Comparison of ENCODE assay signal across 8 mouse cellular contexts in genomic region chr8:123290166-123290565, GRCm38 (mm10). TPM values are rescaled to one million over a fixed set of nuclear protein-coding genes. Genes with fewer than 3 reads are reported as not detected.
DNase-seq lines count a peak whose midpoint lies in the region; ATAC-seq and TF ChIP-seq lines count a peak whose summit lies in the region.

No protein-coding gene starts in this region.

- H3K4me2 ChIP-seq in forebrain, embryonic 11.5 days (ENCODE audit: low read depth, low read length, severe bottlenecking), result no peak overlapping the region
- no peak overlapping the region for H3K4me2 ChIP-seq in liver, embryonic 11.5 days

- no peak overlapping the region for H3K4me3 ChIP-seq in forebrain, embryonic 11.5 days (ENCODE audit: low read depth, low read length)
- H3K4me3 ChIP-seq in forebrain, embryonic 10.5 days, result no peak overlapping the region
- H3K4me3 ChIP-seq in liver, adult 2 months (ENCODE audit: insufficient read depth, low read depth, low read length), result no peak overlapping the region
- no peak overlapping the region for H3K4me3 ChIP-seq in liver, embryonic 11.5 days (ENCODE audit: low read depth, low read length)

- no peaks in the 10 kb centered on the region; the same call in 1 of the 2 replicates for H3K36me3 ChIP-seq in forebrain, embryonic 11.5 days (ENCODE audit: control insufficient read depth, insufficient read depth, low read length)
- H3K36me3 ChIP-seq in forebrain, embryonic 10.5 days (replicated peaks), result peaks cover 97% of the 10 kb centered on the region
- H3K36me3 ChIP-seq in liver, adult 2 months (ENCODE audit: control insufficient read depth, insufficient read depth, low read length), result no peaks in the 10 kb centered on the region
- peaks cover 31% of the 10 kb centered on the region for H3K36me3 ChIP-seq in liver, embryonic 11.5 days (ENCODE audit: control insufficient read depth, insufficient read depth, low read length)

- H3K9me3 ChIP-seq in forebrain, embryonic 11.5 days (ENCODE audit: control insufficient read depth, low read length), result no peaks in the 10 kb centered on the region
- no peaks in the 10 kb centered on the region for H3K9me3 ChIP-seq in forebrain, embryonic 10.5 days
- no peaks in the 10 kb centered on the region for H3K9me3 ChIP-seq in liver, embryonic 11.5 days (ENCODE audit: control insufficient read depth, low read length)

- no peak overlapping the region for H3K27ac ChIP-seq in forebrain, embryonic 11.5 days (ENCODE audit: low read depth, low read length)
- H3K27ac ChIP-seq in forebrain, embryonic 10.5 days, result no peak overlapping the region
- no peak overlapping the region for H3K27ac ChIP-seq in liver, adult 2 months (replicated peaks; ENCODE audit: insufficient read depth, low read depth, low read length)
- H3K27ac ChIP-seq in liver, embryonic 11.5 days (ENCODE audit: low read depth, low read length), result no peak overlapping the region

- peak; percentile 82 for TF ChIP-seq CTCF in liver, adult 2 months (IDR thresholded peaks at IDR 0.05; ENCODE audit: low read depth, low read length)

- no peaks in the 10 kb centered on the region for H3K27me3 ChIP-seq in forebrain, embryonic 11.5 days (ENCODE audit: control insufficient read depth, insufficient read depth, low read length)
- no peaks in the 10 kb centered on the region for H3K27me3 ChIP-seq in forebrain, embryonic 10.5 days (ENCODE audit: poor library complexity, severe bottlenecking)
- H3K27me3 ChIP-seq in liver, adult 2 months (ENCODE audit: control insufficient read depth, insufficient read depth, low read length), result no peaks in the 10 kb centered on the region
- no peaks in the 10 kb centered on the region for H3K27me3 ChIP-seq in liver, embryonic 11.5 days (replicated peaks; ENCODE audit: control insufficient read depth, insufficient read depth, low read length)

- no peaks in the 10 kb centered on the region for H3K4me1 ChIP-seq in forebrain, embryonic 11.5 days (replicated peaks; ENCODE audit: control insufficient read depth, insufficient read depth, low read length)
- H3K4me1 ChIP-seq in forebrain, embryonic 10.5 days, result no peaks in the 10 kb centered on the region
- peaks cover 13% of the 10 kb centered on the region for H3K4me1 ChIP-seq in liver, adult 2 months (ENCODE audit: control insufficient read depth, insufficient read depth, low read length)
- no peaks in the 10 kb centered on the region for H3K4me1 ChIP-seq in liver, embryonic 11.5 days (replicated peaks; ENCODE audit: control insufficient read depth, insufficient read depth, low read length)

- H3K79me2 ChIP-seq in liver, adult 2 months (ENCODE audit: control insufficient read depth, insufficient read depth, low read length), result no peaks in the 10 kb centered on the region

- peak; percentile 66 for DNase-seq in forebrain, embryonic 11.5 days (ENCODE audit: low spot score)
- no peak for DNase-seq in forebrain, embryonic 10.5 days (ENCODE audit: extremely low spot score, low spot score)
- peak; percentile 56 for DNase-seq in liver, adult 2 months (ENCODE audit: extremely low read depth, low read depth, low spot score)
- DNase-seq in liver, embryonic 11.5 days (ENCODE audit: low spot score), result no peak
- DNase-seq in NIH3T3 (ENCODE audit: low read depth), result peak; percentile 73
- DNase-seq in kidney, postnatal 14 days, result peak; percentile 21
- DNase-seq in retina, postnatal 1 day, result peak; percentile 48

- no peak overlapping the region for H3K9ac ChIP-seq in forebrain, embryonic 11.5 days (ENCODE audit: low read length)
- no peak overlapping the region for H3K9ac ChIP-seq in liver, adult 2 months (ENCODE audit: low read depth, low read length)
- H3K9ac ChIP-seq in liver, embryonic 11.5 days (ENCODE audit: low read depth, low read length), result no peak overlapping the region

- TF ChIP-seq POLR2A in liver, adult 2 months (IDR thresholded peaks at IDR 0.05; ENCODE audit: extremely low read depth, insufficient read depth, low read length), result no peak

- no peak for ATAC-seq in forebrain, embryonic 11.5 days (replicated peaks; ENCODE audit: low FRiP score)
- ATAC-seq in liver, embryonic 11.5 days (replicated peaks; ENCODE audit: low FRiP score), result no peak
- ATAC-seq in frontal cortex, adult (ENCODE audit: low TSS enrichment), result no peak

- 78% methylated on average over 4 of the region's 4 CpGs for WGBS in forebrain, embryonic 11.5 days
- WGBS in forebrain, embryonic 10.5 days, result 82% methylated on average over 4 of the region's 4 CpGs
- 44% methylated on average over 4 of the region's 4 CpGs for whole genome bisulfite sequencing in liver, adult 2 months
- whole genome bisulfite sequencing in liver, embryonic 11.5 days, result 82% methylated on average over 4 of the region's 4 CpGs

RNA-seq across cellular contexts. Expression of gene Fanca, which starts 28.2 kb away (rescaled TPM):
- 46.5 and 48.6 TPM in 2 replicates for polyA plus RNA-seq in forebrain, embryonic 11.5 days (2014; fragmentation: Nextera tagmentation; extraction: Ambion mirVana)
- 49.6 and 52.3 TPM in 2 replicates for polyA plus RNA-seq in forebrain, embryonic 10.5 days (2016; fragmentation: Nextera tagmentation; extraction: Ambion mirVana)
- total RNA-seq in liver, adult 2 months (2014; rRNA removed), result 0.94 and 1.8 TPM in 2 replicates
- polyA plus RNA-seq in liver, adult 2 months (2012; rRNA removed), result 0.88 and 1.1 TPM in 2 replicates
- 39.7 and 46.8 TPM in 2 replicates for polyA plus RNA-seq in liver, embryonic 11.5 days (2014; fragmentation: Nextera tagmentation; extraction: Ambion mirVana)

RNA-seq across cellular contexts. Expression of gene Vps9d1, which starts 36.0 kb away (rescaled TPM):
- 27.3 and 29.6 TPM in 2 replicates for polyA plus RNA-seq in forebrain, embryonic 11.5 days (2014; fragmentation: Nextera tagmentation; extraction: Ambion mirVana)
- 21.2 and 23.5 TPM in 2 replicates for polyA plus RNA-seq in forebrain, embryonic 10.5 days (2016; fragmentation: Nextera tagmentation; extraction: Ambion mirVana)
- total RNA-seq in liver, adult 2 months (2014; rRNA removed), result 5.6 and 6.6 TPM in 2 replicates
- polyA plus RNA-seq in liver, adult 2 months (2012; rRNA removed), result 40.9 and 48.8 TPM in 2 replicates
- 9.2 and 10.7 TPM in 2 replicates for polyA plus RNA-seq in liver, embryonic 11.5 days (2014; fragmentation: Nextera tagmentation; extraction: Ambion mirVana)

RNA-seq across cellular contexts. Expression of gene Zfp276, which starts 36.2 kb away (rescaled TPM):
- 25.1 and 26.5 TPM in 2 replicates for polyA plus RNA-seq in forebrain, embryonic 11.5 days (2014; fragmentation: Nextera tagmentation; extraction: Ambion mirVana)
- polyA plus RNA-seq in forebrain, embryonic 10.5 days (2016; fragmentation: Nextera tagmentation; extraction: Ambion mirVana), result 23.4 and 24.0 TPM in 2 replicates
- total RNA-seq in liver, adult 2 months (2014; rRNA removed), result 21.3 and 26.3 TPM in 2 replicates
- 17.7 and 24.5 TPM in 2 replicates for polyA plus RNA-seq in liver, adult 2 months (2012; rRNA removed)
- 16.0 and 18.8 TPM in 2 replicates for polyA plus RNA-seq in liver, embryonic 11.5 days (2014; fragmentation: Nextera tagmentation; extraction: Ambion mirVana)

RNA-seq across cellular contexts. Expression of gene Spire2, which starts 42.3 kb away (rescaled TPM):
- 12.4 and 13.4 TPM in 2 replicates for polyA plus RNA-seq in forebrain, embryonic 11.5 days (2014; fragmentation: Nextera tagmentation; extraction: Ambion mirVana)
- polyA plus RNA-seq in forebrain, embryonic 10.5 days (2016; fragmentation: Nextera tagmentation; extraction: Ambion mirVana), result 6.5 and 6.9 TPM in 2 replicates
- under 0.01 and 0.07 TPM in 2 replicates for total RNA-seq in liver, adult 2 months (2014; rRNA removed)
- 0.13 TPM in 1 of 2 replicates, not detected in the other for polyA plus RNA-seq in liver, adult 2 months (2012; rRNA removed)
- polyA plus RNA-seq in liver, embryonic 11.5 days (2014; fragmentation: Nextera tagmentation; extraction: Ambion mirVana), result 6.5 and 6.7 TPM in 2 replicates

RNA-seq across cellular contexts. Expression of gene Spata2l, which starts 54.1 kb away (rescaled TPM):
- 1.8 and 2.0 TPM in 2 replicates for polyA plus RNA-seq in forebrain, embryonic 11.5 days (2014; fragmentation: Nextera tagmentation; extraction: Ambion mirVana)
- 1.4 and 1.8 TPM in 2 replicates for polyA plus RNA-seq in forebrain, embryonic 10.5 days (2016; fragmentation: Nextera tagmentation; extraction: Ambion mirVana)
- 16.8 and 18.1 TPM in 2 replicates for total RNA-seq in liver, adult 2 months (2014; rRNA removed)
- polyA plus RNA-seq in liver, adult 2 months (2012; rRNA removed), result 27.3 and 41.2 TPM in 2 replicates
- polyA plus RNA-seq in liver, embryonic 11.5 days (2014; fragmentation: Nextera tagmentation; extraction: Ambion mirVana), result 2.0 and 2.2 TPM in 2 replicates

Comparison
In these comparisons a context has a peak if more than half of its experiments do, and no peak if none do; other contexts are left out.
1. DNase-seq: peak in forebrain, embryonic 11.5 days (single experiment), liver, adult 2 months (single experiment), NIH3T3 (single experiment), kidney, postnatal 14 days (single experiment) and retina, postnatal 1 day (single experiment); none in forebrain, embryonic 10.5 days (single experiment) and liver, embryonic 11.5 days (single experiment).
2. RNA of gene Fanca, which starts 28.2 kb away (polyA plus RNA-seq): 49.6 to 52.3 TPM in forebrain, embryonic 10.5 days, 39.7 to 46.8 TPM in liver, embryonic 11.5 days and 46.5 to 48.6 TPM in forebrain, embryonic 11.5 days; 0.88 to 1.1 TPM in liver, adult 2 months; every median in the first group is over 10 times any median in the second.